Mouse (Mus musculus) cortical plate, adult 2 months (tissue): Measurements from ENCODE around the gene Hdgfl2. TPM values are rescaled to one million over a fixed set of nuclear protein-coding genes. Genes with fewer than 3 reads are reported as not detected.

Experiments
- H3K27ac ChIP-seq: fragments of 200-500 bp; 2 replicates; pipeline ENCODE4 v1.5.1; 2012; ENCODE audit warnings: low read length, control low read depth, inconsistent platforms; ENCODE audit not compliant: insufficient read depth
- H3K4me1 ChIP-seq: fragments of 200-500 bp; 2 replicates; pipeline ENCODE4 v1.6.1; 2011; ENCODE audit warnings: low read length; ENCODE audit not compliant: control insufficient read depth, insufficient read depth
- H3K4me3 ChIP-seq: fragments of 200-500 bp; 2 replicates; pipeline ENCODE4 v1.5.1; 2011; ENCODE audit warnings: mild to moderate bottlenecking, low read length, control low read depth; ENCODE audit not compliant: insufficient read depth
- CTCF ChIP-seq: fragments of 200-500 bp; IDR thresholded peaks from 2 replicates; pipeline ENCODE4 v1.5.1; 2011; ENCODE audit warnings: mild to moderate bottlenecking, control low read depth, low read length; ENCODE audit not compliant: insufficient read depth; ENCODE audit errors: extremely low read depth
- POLR2A ChIP-seq: fragments of 200-500 bp; IDR thresholded peaks from 2 replicates; pipeline ENCODE4 v1.6.1; 2011; ENCODE audit warnings: mild to moderate bottlenecking, low read length, control low read depth; ENCODE audit not compliant: insufficient read depth; ENCODE audit errors: extremely low read depth
- polyA plus RNA-seq: library from polyadenylated mRNA; depleted of rRNA; stranded (reverse); fragments of >200 nt; gene quantifications from 2 replicates; pipeline ENCODE4 v1.2.3, GENCODE M21; 2012; rRNA removed

Hdgfl2 gene
- 126 and 148 TPM in 2 replicates for polyA plus RNA-seq

DNA sequence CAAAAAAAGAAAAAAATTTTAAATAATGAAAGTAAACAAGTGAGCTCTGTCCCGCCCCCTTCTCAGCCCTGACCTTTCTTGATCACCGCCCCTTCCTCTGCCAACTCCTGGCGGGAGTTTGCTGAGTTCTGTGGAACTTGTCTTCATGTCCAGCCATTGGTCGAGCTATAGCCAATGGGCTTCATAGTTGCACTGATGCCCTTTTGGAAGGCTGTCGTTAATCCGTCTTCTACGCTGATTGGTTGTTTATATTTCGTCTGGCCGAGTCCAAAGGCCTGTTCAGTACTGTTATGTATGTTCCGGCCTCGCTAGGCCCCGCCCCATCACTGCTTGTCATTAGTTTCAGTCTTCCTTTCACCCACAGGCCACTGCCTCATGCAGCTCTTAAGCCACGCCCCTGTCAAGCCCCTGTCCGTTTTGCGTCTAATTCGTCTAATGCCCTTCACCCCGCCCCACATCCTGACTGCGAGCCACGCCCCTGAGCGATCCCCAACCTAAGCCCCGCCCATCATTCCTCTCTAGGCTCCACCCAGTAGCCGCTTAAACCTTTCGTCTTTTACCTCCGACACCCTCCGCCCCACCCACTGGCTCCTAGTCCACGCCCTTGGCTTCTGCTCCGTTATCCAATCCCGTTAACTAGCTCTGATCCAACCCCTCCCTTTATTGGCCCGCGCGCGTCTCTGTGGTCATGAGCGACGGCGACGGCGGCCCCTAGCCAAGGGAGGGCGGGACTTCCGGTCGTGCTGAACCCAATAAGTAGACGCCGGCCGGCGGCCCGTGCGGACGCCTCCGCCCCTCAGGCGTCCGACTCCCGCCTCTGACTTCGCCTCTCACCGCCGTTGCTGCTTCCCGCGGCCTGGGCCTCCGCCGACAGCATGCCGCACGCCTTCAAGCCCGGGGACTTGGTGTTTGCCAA lies at the start of gene Hdgfl2:
Gene Hdgfl2 (plus strand): TSS at position 755 of the 916 bp plus-strand sequence.
- TF ChIP-seq CTCF (no peak), POLR2A (peak; percentile 79)
- Histone ChIP-seq H3K27ac (no peak within 1 kb of the TSS), H3K4me1 (peaks cover 3% of the 10 kb centered on the region), H3K4me3 (peak within 1 kb of the TSS; percentile 97)

DNA sequence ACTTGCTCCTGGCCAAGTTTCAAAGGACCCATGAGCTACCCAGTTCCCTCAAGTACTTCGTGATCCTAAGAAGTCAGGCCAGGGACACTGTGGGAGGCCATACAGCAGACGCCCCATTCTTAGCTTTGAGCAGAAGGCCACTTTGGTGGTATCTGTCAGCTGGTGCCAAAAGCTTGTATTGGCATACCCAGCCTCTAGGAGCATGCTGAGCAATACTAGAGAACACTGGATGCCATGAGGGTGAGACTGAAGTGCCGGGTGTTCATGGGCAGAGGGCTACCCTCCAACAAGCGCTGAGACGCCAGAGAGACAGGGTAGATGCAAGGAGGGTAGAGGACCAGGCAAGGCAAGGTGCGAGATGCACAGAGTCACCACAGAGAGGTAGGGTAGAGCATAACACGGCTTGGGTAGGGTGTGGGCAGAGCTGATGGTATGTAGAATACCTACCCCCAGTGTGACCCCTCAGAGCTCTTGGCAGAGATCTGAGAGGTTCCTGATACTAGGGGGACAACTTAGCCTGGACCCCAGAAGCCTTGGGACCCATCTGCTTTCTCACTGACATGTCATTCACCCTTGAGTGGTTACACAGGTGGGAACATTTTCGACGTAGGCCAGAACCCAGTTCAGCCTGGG lies 49.1 kb upstream of the Hdgfl2 start:
- Histone ChIP-seq H3K4me1 (peaks cover 19% of the 10 kb centered on the region), H3K4me3 (no peak overlapping the region), H3K27ac (peak overlapping the region; percentile 43; the same call in 1 of the 2 replicates)
- TF ChIP-seq CTCF = no peak
- no peak for TF ChIP-seq POLR2A

DNA sequence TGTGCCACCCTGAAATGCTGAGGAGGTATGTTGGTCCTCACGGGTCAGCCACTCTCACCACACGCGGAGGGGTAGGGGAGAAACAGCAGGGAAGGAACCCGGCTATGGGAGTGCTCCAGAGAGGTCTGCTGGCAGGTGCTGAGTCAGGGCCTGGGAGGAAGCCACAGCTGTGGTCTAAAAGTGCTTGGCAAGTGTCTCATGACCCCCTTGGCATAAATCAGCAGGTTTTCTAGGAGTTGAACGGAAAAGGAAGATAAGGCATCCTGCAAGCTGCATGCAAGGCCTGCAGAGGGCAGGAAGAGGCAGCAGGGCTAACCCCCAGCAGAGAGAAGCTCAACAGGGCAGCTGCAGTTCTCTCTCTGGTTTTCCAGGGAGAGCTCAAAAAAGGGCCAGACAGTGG lies 48.5 kb upstream of the Hdgfl2 start:
- no peak for TF ChIP-seq CTCF
- TF ChIP-seq POLR2A = no peak
- Histone ChIP-seq H3K27ac (peak overlapping the region; percentile 43; the same call in 1 of the 2 replicates), H3K4me3 (no peak overlapping the region), H3K4me1 (peaks cover 19% of the 10 kb centered on the region)

GRCm38 (mm10) chr17:56031431-56031830 lies 48.0 kb upstream of the Hdgfl2 start:
- peaks cover 17% of the 10 kb centered on the region for H3K4me1 ChIP-seq
- TF ChIP-seq CTCF (no peak), POLR2A (no peak)

DNA sequence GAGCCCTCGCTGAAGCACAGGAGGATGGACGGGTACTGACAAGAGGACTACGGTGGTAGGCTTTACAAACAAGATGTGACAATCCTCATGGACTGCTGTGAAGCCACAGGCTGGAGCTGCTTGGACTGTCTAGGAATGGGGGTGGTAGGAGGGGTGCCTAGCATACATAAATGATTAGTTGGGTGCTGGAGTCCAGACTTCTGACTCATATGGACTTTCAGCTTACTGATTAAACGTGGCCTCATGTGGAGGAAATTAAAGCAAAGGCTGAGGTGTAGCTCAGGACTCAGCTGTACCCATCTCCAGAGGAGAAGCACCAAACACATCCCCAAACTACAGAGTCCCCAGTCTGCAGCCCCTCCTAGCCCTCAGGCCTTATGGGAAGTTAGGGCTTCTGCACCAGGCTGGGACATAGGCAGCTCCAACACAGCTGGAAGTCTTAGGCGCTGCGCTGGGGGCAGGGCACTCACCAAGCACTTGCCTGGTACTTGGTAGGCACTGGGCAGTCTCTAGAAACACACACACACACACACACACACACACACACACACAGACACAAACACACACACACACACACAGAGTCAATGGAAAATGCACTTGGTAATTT lies 47.2 kb upstream of the Hdgfl2 start:
- TF ChIP-seq CTCF (no peak), POLR2A (no peak)
- Histone ChIP-seq H3K4me3 (no peak overlapping the region), H3K27ac (no peak overlapping the region), H3K4me1 (peaks cover 15% of the 10 kb centered on the region)

More at GRCm38 (mm10) chr17:56031431-56031830, 48.0 kb upstream of the Hdgfl2 start:
- no peak overlapping the region for H3K4me3 ChIP-seq
- H3K27ac ChIP-seq = no peak overlapping the region

- TF ChIP-seq POLR2A (no peak), CTCF (no peak)
- Histone ChIP-seq H3K4me1 (peaks cover 15% of the 10 kb centered on the region), H3K4me3 (no peak overlapping the region), H3K27ac (no peak overlapping the region)
Measured at GRCm38 (mm10) chr17:56032831-56033230, 46.6 kb upstream of the Hdgfl2 start.

- H3K27ac ChIP-seq = no peak overlapping the region
- no peak for TF ChIP-seq CTCF
- TF ChIP-seq POLR2A = no peak
- no peak overlapping the region for H3K4me3 ChIP-seq
- peaks cover 13% of the 10 kb centered on the region for H3K4me1 ChIP-seq
Measured at GRCm38 (mm10) chr17:56034040-56034725, 45.3 kb upstream of the Hdgfl2 start.

- peaks cover 10% of the 10 kb centered on the region for H3K4me1 ChIP-seq
- H3K27ac ChIP-seq = no peak overlapping the region
- no peak for TF ChIP-seq POLR2A
- TF ChIP-seq CTCF = no peak
- no peak overlapping the region for H3K4me3 ChIP-seq
Measured at GRCm38 (mm10) chr17:56034726-56035100, 44.7 kb upstream of the Hdgfl2 start.

DNA sequence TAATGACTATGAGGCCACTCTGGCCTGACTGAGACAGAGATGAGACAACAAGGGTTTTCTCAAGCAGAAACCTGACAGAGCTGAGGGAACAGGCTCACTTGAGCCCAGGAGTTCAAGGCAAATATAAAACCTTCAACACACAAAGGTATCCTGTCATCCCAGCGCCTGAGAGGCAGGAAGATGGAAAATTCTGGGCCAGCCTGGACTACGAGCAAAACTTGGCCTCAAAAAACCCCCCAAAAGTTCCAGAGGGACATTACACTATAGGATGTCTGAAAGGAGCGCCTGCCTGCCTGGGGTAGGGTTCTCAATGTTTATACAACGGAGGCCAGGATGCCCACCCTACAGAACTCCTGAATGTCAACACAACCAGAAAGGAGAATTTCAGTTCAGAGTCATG lies 44.2 kb upstream of the Hdgfl2 start:
- Histone ChIP-seq H3K4me1 (peaks cover 10% of the 10 kb centered on the region), H3K27ac (no peak overlapping the region), H3K4me3 (peak overlapping the region; percentile 58)
- TF ChIP-seq POLR2A = no peak
- TF ChIP-seq CTCF = no peak
